Mouse (Mus musculus) G1E (cell line): Measurements from ENCODE around the gene Cav1.

Experiments used
- CTCF ChIP-seq: IDR thresholded peaks from 2 replicates; pipeline ENCODE4 v1.5.1; 2012; ENCODE audit warnings: low read depth, low read length, inconsistent platforms, mixed read lengths
- GATA1 ChIP-seq: IDR thresholded peaks from 2 replicates; pipeline ENCODE4 v1.6.1; 2012; ENCODE audit warnings: borderline replicate concordance, low read length, inconsistent platforms, mixed read lengths
- GATA2 ChIP-seq: IDR thresholded peaks from 2 replicates; pipeline ENCODE4 v1.6.1; 2012; ENCODE audit warnings: low read depth, low read length, inconsistent platforms, borderline replicate concordance
- POLR2AphosphoS5 ChIP-seq: IDR thresholded peaks from 2 replicates; pipeline ENCODE4 v1.6.1; 2012; ENCODE audit warnings: low read depth, low read length, inconsistent platforms; ENCODE audit not compliant: insufficient replicate concordance
- TAL1 ChIP-seq: conservative IDR thresholded peaks from 2 replicates; pipeline ENCODE4 v1.6.1; 2012; ENCODE audit warnings: low read depth, low read length, inconsistent platforms, mixed read lengths

GRCm38 (mm10) chr6:17363446-17364179 lies 57.5 kb downstream of the Cav1 start:
- TF ChIP-seq CTCF (no peak), TAL1 (no peak), GATA1 (no peak), GATA2 (no peak), POLR2AphosphoS5 (no peak)
